Mouse (Mus musculus) hindbrain, embryonic 11.5 days (tissue): Measurements from ENCODE around the gene Olfr352. TPM values are rescaled to one million over a fixed set of nuclear protein-coding genes. Genes with fewer than 3 reads are reported as not detected.

Experiments
- ATAC-seq: fragments of 200-750 bp; cut with Nextera tagmentation; 2 replicates; pipeline ENCODE4 v1.8.0; 2017; ENCODE audit warnings: mild to moderate bottlenecking, moderate TSS enrichment, moderate library complexity; ENCODE audit not compliant: low FRiP score
- DNase-seq: peaks from one replicate; pipeline ENCODE4 v3.0.0-alpha.2; 2015; ENCODE audit warnings: low spot score
- H3K27ac ChIP-seq: fragments of 300-500 bp; sonication (generic); 2 replicates; pipeline ENCODE4 v1.5.1; 2014; ENCODE audit warnings: mild to moderate bottlenecking, low read depth, low read length
- H3K27me3 ChIP-seq: fragments of 300-500 bp; sonication (generic); 2 replicates; pipeline ENCODE4 v1.6.1; 2014; ENCODE audit warnings: mild to moderate bottlenecking, low read length, moderate library complexity, mixed read lengths; ENCODE audit not compliant: control insufficient read depth, insufficient read depth
- H3K36me3 ChIP-seq: fragments of 300-500 bp; sonication (generic); 2 replicates; pipeline ENCODE4 v1.6.1; 2014; ENCODE audit warnings: mild to moderate bottlenecking, low read length, moderate library complexity, mixed read lengths; ENCODE audit not compliant: control insufficient read depth, insufficient read depth
- H3K4me1 ChIP-seq: fragments of 300-500 bp; sonication (generic); replicated peaks from 2 replicates; pipeline ENCODE4 v1.6.1; 2014; ENCODE audit warnings: low read length, mixed read lengths; ENCODE audit not compliant: control insufficient read depth, insufficient read depth
- H3K4me2 ChIP-seq: fragments of 300-500 bp; sonication (generic); replicated peaks from 2 replicates; pipeline ENCODE4 v1.6.1; 2014; ENCODE audit warnings: mild to moderate bottlenecking, low read depth, low read length
- H3K4me3 ChIP-seq: fragments of 300-500 bp; sonication (generic); 2 replicates; pipeline ENCODE4 v1.5.1; 2014; ENCODE audit warnings: low read depth, low read length
- H3K9ac ChIP-seq: fragments of 300-500 bp; sonication (generic); 2 replicates; pipeline ENCODE4 v1.6.1; 2014; ENCODE audit warnings: low read depth, low read length
- H3K9me3 ChIP-seq: fragments of 300-500 bp; sonication (generic); 2 replicates; pipeline ENCODE4 v1.6.1; 2016; ENCODE audit warnings: low read length; ENCODE audit not compliant: control insufficient read depth
- WGBS: fragments of 180-500 bp; shearing (Covaris S2); extraction: QIAGEN DNeasy Blood & Tissue Kit; methylation state at CpG from one replicate; pipeline ENCODE4 v1.1.7; 2014; 5-methylcytosine and 5-hydroxymethylcytosine counted together
- polyA plus RNA-seq: library from polyadenylated mRNA; unstranded; fragments of >200 nt; fragmentation: Nextera tagmentation; extraction: Ambion mirVana; gene quantifications from 2 replicates; pipeline ENCODE4 v1.2.1, GENCODE M21; 2014

Gene Olfr352
- polyA plus RNA-seq: not detected in 2 replicates

- H3K9me3 ChIP-seq: no peaks in the 10 kb centered on the region
- no peaks in the 10 kb centered on the region for H3K4me1 ChIP-seq
- 83% methylated on average over 1 of the region's 1 CpGs for WGBS
- ATAC-seq (no peak), DNase-seq (no peak)
- no peak within 1 kb of the TSS for H3K4me3 ChIP-seq
- no peak within 1 kb of the TSS for H3K27ac ChIP-seq
- H3K4me2 ChIP-seq: no peak within 1 kb of the TSS
- H3K36me3 ChIP-seq: no peaks in the 10 kb centered on the region
- H3K9ac ChIP-seq: no peak within 1 kb of the TSS
- H3K27me3 ChIP-seq: no peaks in the 10 kb centered on the region
Measured at GRCm38 (mm10) chr2:36868160-36868559, at the start of gene Olfr352. Olfr352 (plus strand) TSS chr2:36868460.

- Histone ChIP-seq H3K9ac (no peak within 1 kb of the TSS), H3K9me3 (no peaks in the 10 kb centered on the region), H3K4me2 (no peak within 1 kb of the TSS), H3K36me3 (no peaks in the 10 kb centered on the region), H3K27me3 (no peaks in the 10 kb centered on the region), H3K4me3 (no peak within 1 kb of the TSS), H3K27ac (no peak within 1 kb of the TSS), H3K4me1 (no peaks in the 10 kb centered on the region)
- WGBS: 80% methylated on average over 1 of the region's 1 CpGs
- DNase-seq (no peak), ATAC-seq (no peak)
Measured at GRCm38 (mm10) chr2:36846010-36846409, 22.2 kb upstream of the Olfr352 start, which contains the start of gene Olfr350. Olfr350 (plus strand) TSS chr2:36846310.

GRCm38 (mm10) chr2:36862560-36862959 lies 5.7 kb upstream of the Olfr352 start, which contains the start of gene Olfr351:
Olfr351 (minus strand) TSS chr2:36862660.
- no peaks in the 10 kb centered on the region for H3K4me1 ChIP-seq
- DNase-seq (no peak), ATAC-seq (no peak)
- peaks cover 4% of the 10 kb centered on the region; the same call in 1 of the 2 replicates for H3K9me3 ChIP-seq
- no peak within 1 kb of the TSS for H3K9ac ChIP-seq
- no peaks in the 10 kb centered on the region for H3K36me3 ChIP-seq
- WGBS: 85% methylated on average over 1 of the region's 1 CpGs
- no peak within 1 kb of the TSS for H3K4me2 ChIP-seq
- H3K4me3 ChIP-seq: no peak within 1 kb of the TSS
- H3K27ac ChIP-seq: no peak within 1 kb of the TSS
- H3K27me3 ChIP-seq: no peaks in the 10 kb centered on the region

GRCm38 (mm10) chr2:36892836-36893235 lies 24.6 kb downstream of the Olfr352 start, which contains the start of gene Olfr353:
Olfr353 (minus strand) TSS chr2:36892936.
- H3K4me3 ChIP-seq: no peak within 1 kb of the TSS
- no peak within 1 kb of the TSS for H3K4me2 ChIP-seq
- DNase-seq: no peak
- no peaks in the 10 kb centered on the region for H3K4me1 ChIP-seq
- H3K27ac ChIP-seq: no peak within 1 kb of the TSS
- no peak for ATAC-seq
- H3K27me3 ChIP-seq: no peaks in the 10 kb centered on the region
- H3K36me3 ChIP-seq: no peaks in the 10 kb centered on the region
- H3K9ac ChIP-seq: no peak within 1 kb of the TSS
- peaks cover 6% of the 10 kb centered on the region for H3K9me3 ChIP-seq

- no peak for ATAC-seq
Measured at GRCm38 (mm10) chr2:36897114-36897513, 28.9 kb downstream of the Olfr352 start.

GRCm38 (mm10) chr2:36905380-36905779 lies 37.1 kb downstream of the Olfr352 start, which contains the start of gene Olfr354:
Olfr354 (plus strand) TSS chr2:36905680.
- no peak for DNase-seq
- Histone ChIP-seq H3K4me3 (no peak within 1 kb of the TSS), H3K4me1 (no peaks in the 10 kb centered on the region), H3K9ac (no peak within 1 kb of the TSS), H3K27ac (no peak within 1 kb of the TSS), H3K36me3 (no peaks in the 10 kb centered on the region), H3K27me3 (no peaks in the 10 kb centered on the region), H3K9me3 (no peaks in the 10 kb centered on the region; the same call in 1 of the 2 replicates), H3K4me2 (no peak within 1 kb of the TSS)
- ATAC-seq: no peak

More at GRCm38 (mm10) chr2:36897114-36897513, 28.9 kb downstream of the Olfr352 start:
- no peak for DNase-seq
- Histone ChIP-seq H3K36me3 (no peaks in the 10 kb centered on the region), H3K27me3 (no peaks in the 10 kb centered on the region), H3K9ac (no peak overlapping the region), H3K4me2 (no peak overlapping the region), H3K9me3 (peaks cover 2% of the 10 kb centered on the region), H3K4me1 (no peaks in the 10 kb centered on the region), H3K27ac (no peak overlapping the region), H3K4me3 (no peak overlapping the region)

Other genes with a start within 250 kb of the Olfr352 start
- gene Olfr345, start 228.4 kb upstream of the Olfr352 start, polyA plus RNA-seq: not detected in 2 replicates
- not detected in 2 replicates for gene Olfr346, start 182.7 kb upstream of the Olfr352 start, polyA plus RNA-seq
- not detected in 2 replicates for gene Olfr347, start 136.6 kb upstream of the Olfr352 start, polyA plus RNA-seq
- gene Olfr348, start 84.2 kb upstream of the Olfr352 start, polyA plus RNA-seq: not detected in 2 replicates
- gene Olfr50, start 77.9 kb upstream of the Olfr352 start, polyA plus RNA-seq: not detected in 2 replicates
- gene Olfr3, start 51.4 kb upstream of the Olfr352 start, polyA plus RNA-seq: not detected in 2 replicates
- not detected in 2 replicates for gene Olfr350, start 22.1 kb upstream of the Olfr352 start, polyA plus RNA-seq
- gene Olfr351, start 5.8 kb upstream of the Olfr352 start, polyA plus RNA-seq: not detected in 2 replicates
- not detected in 2 replicates for gene Olfr353, start 24.5 kb downstream of the Olfr352 start, polyA plus RNA-seq
- not detected in 2 replicates for gene Olfr354, start 37.2 kb downstream of the Olfr352 start, polyA plus RNA-seq
- gene Olfr355, start 60.4 kb downstream of the Olfr352 start, polyA plus RNA-seq: not detected in 2 replicates
- gene Olfr356, start 68.7 kb downstream of the Olfr352 start, polyA plus RNA-seq: not detected in 2 replicates
- not detected in 2 replicates for gene Olfr357, start 125.4 kb downstream of the Olfr352 start, polyA plus RNA-seq
- not detected in 2 replicates for gene Olfr358, start 140.9 kb downstream of the Olfr352 start, polyA plus RNA-seq
- gene Olfr360, start 197.3 kb downstream of the Olfr352 start, polyA plus RNA-seq: not detected in 2 replicates
- gene Olfr361, start 220.8 kb downstream of the Olfr352 start, polyA plus RNA-seq: not detected in 2 replicates
- not detected in 2 replicates for gene Olfr362, start 249.4 kb downstream of the Olfr352 start, polyA plus RNA-seq